Mouse (Mus musculus) forebrain, embryonic 13.5 days (tissue): ENCODE data around the gene Marf1. TPM values are rescaled to one million over a fixed set of nuclear protein-coding genes. Genes with fewer than 3 reads are reported as not detected.

ENCODE experiments used
- ATAC-seq: fragments of 200-750 bp; cut with Nextera tagmentation; 2 replicates; pipeline ENCODE4 v1.8.0; 2017
- H3K27ac ChIP-seq: fragments of 300-500 bp; sonication (generic); 2 replicates; pipeline ENCODE4 v1.5.1; 2015; ENCODE audit warnings: inconsistent platforms, mild to moderate bottlenecking, moderate library complexity
- H3K27me3 ChIP-seq: fragments of 300-500 bp; sonication (generic); 2 replicates; pipeline ENCODE4 v1.6.1; 2015; ENCODE audit warnings: mild to moderate bottlenecking, inconsistent platforms
- H3K36me3 ChIP-seq: fragments of 300-500 bp; sonication (generic); 2 replicates; pipeline ENCODE4 v1.6.1; 2015; ENCODE audit warnings: mild to moderate bottlenecking, inconsistent platforms; ENCODE audit not compliant: poor library complexity, severe bottlenecking
- H3K4me1 ChIP-seq: fragments of 300-500 bp; sonication (generic); 2 replicates; pipeline ENCODE4 v1.6.1; 2015; ENCODE audit warnings: inconsistent platforms
- H3K4me2 ChIP-seq: fragments of 300-500 bp; sonication (generic); 2 replicates; pipeline ENCODE4 v1.6.1; 2015; ENCODE audit warnings: inconsistent platforms, mild to moderate bottlenecking, moderate library complexity
- H3K4me3 ChIP-seq: fragments of 300-500 bp; sonication (generic); 2 replicates; pipeline ENCODE4 v1.5.1; 2015; ENCODE audit warnings: mild to moderate bottlenecking, inconsistent platforms
- H3K9ac ChIP-seq: fragments of 300-500 bp; sonication (generic); 2 replicates; pipeline ENCODE4 v1.6.1; 2015; ENCODE audit warnings: mild to moderate bottlenecking, inconsistent platforms
- H3K9me3 ChIP-seq: fragments of 300-500 bp; sonication (generic); replicated peaks from 2 replicates; pipeline ENCODE4 v1.6.1; 2016; ENCODE audit warnings: inconsistent platforms
- WGBS: fragments of 180-500 bp; shearing (Covaris S2); methylation state at CpG from one replicate; pipeline ENCODE4 v1.1.7; 2015; 5-methylcytosine and 5-hydroxymethylcytosine counted together
- polyA plus RNA-seq: library from polyadenylated mRNA; unstranded; fragments of >200 nt; fragmentation: Nextera tagmentation; extraction: Ambion mirVana; gene quantifications from 2 replicates; pipeline ENCODE4 v1.2.1, GENCODE M21; 2015

Gene Marf1
- polyA plus RNA-seq = 17.1 and 20.2 TPM in 2 replicates

DNA sequence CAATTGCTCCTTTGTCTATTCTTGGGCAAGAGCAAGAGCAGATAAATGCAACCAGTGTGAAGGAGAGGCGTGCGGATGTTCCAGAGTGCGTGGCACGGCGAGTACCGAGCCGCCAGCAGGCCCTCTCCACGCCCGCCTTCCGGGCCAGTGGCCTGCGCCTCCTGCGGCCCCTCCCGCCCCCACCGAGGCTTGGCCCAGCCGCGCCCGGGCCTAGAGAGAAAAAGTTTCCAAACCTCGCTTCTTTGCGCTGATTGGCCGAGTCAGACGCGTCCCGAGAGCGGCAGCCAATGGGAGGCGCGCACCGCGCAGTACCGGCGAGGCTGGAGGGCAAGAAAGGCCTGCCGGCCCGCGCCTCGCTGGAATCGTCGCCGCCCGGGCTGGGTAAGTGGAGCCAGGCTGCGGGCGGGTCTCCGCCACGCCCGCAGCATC is at the start of gene Marf1, which contains the start of gene Nde1:
Gene Marf1, minus strand, starts transcription at position 364 of the 429 bp plus-strand sequence.
Gene Nde1, plus strand, starts transcription at position 288 of the 429 bp plus-strand sequence.
- peak within 1 kb of the TSS; percentile 82 for H3K4me2 ChIP-seq
- under 1% methylated on average over 42 of the region's 43 CpGs for WGBS
- H3K9ac ChIP-seq = peak within 1 kb of the TSS; percentile 81
- H3K4me3 ChIP-seq = peak within 1 kb of the TSS; percentile 67
- H3K4me1 ChIP-seq = peaks cover 36% of the 10 kb centered on the region
- H3K9me3 ChIP-seq = no peaks in the 10 kb centered on the region
- H3K36me3 ChIP-seq = 0 out of 2 replicates have a peak, but pooled peaks cover 2% of the 10 kb centered on the region
- H3K27me3 ChIP-seq = no peaks in the 10 kb centered on the region
- peak; percentile 82 for ATAC-seq
- peak within 1 kb of the TSS; percentile 81 for H3K27ac ChIP-seq

DNA sequence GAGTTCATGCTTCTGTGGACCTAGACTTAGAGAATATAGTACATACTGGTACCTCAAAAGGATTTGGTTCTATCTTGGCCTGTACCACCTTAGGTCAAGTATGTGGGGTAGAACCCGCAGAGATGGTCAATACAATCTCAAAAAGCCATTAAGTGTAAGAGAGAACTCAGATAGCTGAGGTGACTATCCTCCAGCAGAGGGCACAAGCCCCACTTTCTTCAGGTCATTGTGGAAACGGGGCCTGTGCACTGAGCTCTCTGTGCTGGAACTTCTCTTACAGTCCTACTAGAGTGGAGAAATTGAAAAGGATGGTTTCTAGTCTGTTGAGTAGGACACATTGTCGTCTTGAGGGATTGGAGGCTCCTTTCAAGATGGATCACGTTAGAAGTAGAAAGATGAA is 35.6 kb upstream of the Marf1 start:
- Histone ChIP-seq H3K27me3 (no peaks in the 10 kb centered on the region), H3K4me2 (no peak overlapping the region), H3K27ac (no peak overlapping the region), H3K4me1 (no peaks in the 10 kb centered on the region), H3K9ac (no peak overlapping the region), H3K36me3 (no peaks in the 10 kb centered on the region), H3K9me3 (no peaks in the 10 kb centered on the region), H3K4me3 (no peak overlapping the region)
- WGBS = 75% methylated on average over 4 of the region's 4 CpGs
- ATAC-seq = no peak

DNA sequence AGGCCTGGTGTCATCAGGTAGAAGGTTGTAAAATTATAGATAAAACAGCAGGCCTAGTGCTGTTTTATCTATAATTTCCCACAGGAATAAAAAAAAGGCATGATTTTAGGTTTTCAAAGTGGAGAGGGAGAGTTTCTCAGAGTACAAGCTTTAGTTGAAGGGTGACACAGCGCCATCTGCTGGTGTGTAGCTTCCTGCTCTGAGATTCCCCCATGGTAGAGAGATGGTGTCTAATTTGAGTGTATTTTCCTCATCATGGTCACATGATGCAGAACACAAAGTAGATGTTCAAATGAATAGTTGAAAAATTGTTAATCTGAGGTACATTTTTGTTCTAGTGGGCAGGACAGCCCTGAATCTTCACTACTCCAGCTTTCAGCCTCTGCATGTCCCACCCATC is 32.3 kb upstream of the Marf1 start:
- H3K4me2 ChIP-seq = no peak overlapping the region
- no peak overlapping the region for H3K4me3 ChIP-seq
- no peaks in the 10 kb centered on the region for H3K9me3 ChIP-seq
- H3K27me3 ChIP-seq = no peaks in the 10 kb centered on the region
- WGBS = 32% methylated on average over 1 of the region's 1 CpGs
- no peak overlapping the region for H3K9ac ChIP-seq
- no peaks in the 10 kb centered on the region for H3K4me1 ChIP-seq
- no peak overlapping the region for H3K27ac ChIP-seq
- ATAC-seq = no peak
- H3K36me3 ChIP-seq = peaks cover 24% of the 10 kb centered on the region

DNA sequence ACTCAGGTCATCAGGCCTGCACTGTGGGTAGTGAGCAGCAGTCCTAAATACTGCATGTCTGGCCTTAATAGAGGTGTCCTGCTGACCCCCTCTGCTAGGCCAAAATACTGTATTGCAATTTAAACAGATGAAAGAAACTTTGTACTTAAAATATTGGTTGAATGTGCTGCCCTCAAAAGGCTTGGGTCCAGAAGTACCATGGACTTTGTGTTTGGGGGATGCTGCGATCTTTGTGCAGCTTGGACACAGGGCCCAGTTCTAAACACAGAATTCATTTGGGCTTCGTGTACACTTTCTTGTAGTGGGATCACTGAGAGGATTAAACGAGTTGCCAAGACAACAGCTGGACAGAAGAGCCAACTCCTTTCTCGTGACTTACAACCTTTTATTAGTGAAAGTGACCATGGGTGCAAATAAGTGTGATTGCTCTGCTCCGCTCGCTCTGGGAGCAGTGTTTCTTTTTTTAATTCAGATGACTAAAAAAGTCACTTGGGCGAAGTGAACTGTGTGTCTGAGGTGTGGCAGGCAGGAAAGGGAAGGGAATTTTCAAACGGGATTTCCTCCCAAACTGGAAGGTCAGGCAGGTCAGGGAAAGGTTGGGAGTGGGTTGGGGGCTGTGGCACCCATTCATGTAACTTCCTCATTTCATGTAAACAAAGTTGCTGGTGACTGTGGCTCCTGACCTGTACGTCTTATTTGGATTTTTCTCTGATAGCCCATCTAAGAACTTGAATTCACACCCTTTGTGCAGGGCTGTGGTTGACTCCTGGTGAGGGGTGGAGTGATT is 31.2 kb upstream of the Marf1 start:
- H3K36me3 ChIP-seq = peaks cover 35% of the 10 kb centered on the region
- no peak overlapping the region for H3K4me3 ChIP-seq
- H3K4me2 ChIP-seq = no peak overlapping the region
- H3K27ac ChIP-seq = no peak overlapping the region
- 48% methylated on average over 9 of the region's 9 CpGs for WGBS
- H3K4me1 ChIP-seq = no peaks in the 10 kb centered on the region
- no peaks in the 10 kb centered on the region for H3K27me3 ChIP-seq
- no peaks in the 10 kb centered on the region for H3K9me3 ChIP-seq
- no peak for ATAC-seq
- H3K9ac ChIP-seq = no peak overlapping the region

DNA sequence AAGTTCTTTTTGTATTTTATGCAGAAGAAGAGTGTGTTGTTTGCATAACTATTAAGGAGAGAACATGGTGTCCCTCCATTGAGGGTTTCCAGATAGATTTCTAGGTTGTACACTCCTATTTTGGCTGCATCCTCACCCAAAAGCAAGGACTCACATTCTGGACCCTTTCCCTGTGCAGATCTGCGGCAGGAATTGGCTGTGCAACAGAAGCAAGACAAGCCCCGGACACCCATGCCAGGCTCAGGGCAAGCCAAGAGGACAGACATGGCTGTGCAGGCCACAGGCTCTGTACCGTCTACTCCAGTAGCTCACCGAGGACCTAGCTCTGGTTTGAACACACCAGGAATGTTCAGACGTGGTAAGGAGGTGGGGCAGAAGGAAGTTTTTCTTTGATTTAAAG is 22.4 kb upstream of the Marf1 start:
- peaks cover 97% of the 10 kb centered on the region for H3K36me3 ChIP-seq
- no peak overlapping the region for H3K9ac ChIP-seq
- H3K9me3 ChIP-seq = no peaks in the 10 kb centered on the region
- no peaks in the 10 kb centered on the region for H3K27me3 ChIP-seq
- H3K27ac ChIP-seq = no peak overlapping the region
- no peaks in the 10 kb centered on the region for H3K4me1 ChIP-seq
- H3K4me2 ChIP-seq = no peak overlapping the region
- H3K4me3 ChIP-seq = no peak overlapping the region
- ATAC-seq = no peak
- WGBS = 93% methylated on average over 5 of the region's 5 CpGs

DNA sequence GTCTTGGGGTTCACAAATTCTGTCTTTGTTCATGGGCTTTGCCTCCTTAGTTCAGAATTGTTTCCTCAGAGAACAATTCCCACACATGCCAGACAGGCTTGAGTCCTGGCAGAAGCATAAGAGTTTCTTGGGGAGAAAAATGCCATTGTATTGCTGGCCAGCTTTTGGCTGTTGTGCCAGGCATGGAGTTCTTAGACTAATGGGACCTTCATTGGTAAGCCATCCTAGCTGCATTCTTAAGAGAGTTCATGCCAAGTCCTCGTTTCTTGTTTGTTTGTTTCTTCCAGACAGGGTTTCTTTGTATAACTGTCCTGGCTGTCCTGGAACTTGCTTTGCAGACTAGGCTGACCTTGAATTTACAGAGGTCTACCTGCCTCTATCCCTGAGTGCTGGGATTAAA is 20.7 kb upstream of the Marf1 start:
- no peak overlapping the region for H3K4me2 ChIP-seq
- H3K27me3 ChIP-seq = no peaks in the 10 kb centered on the region
- no peak for ATAC-seq
- WGBS = 68% methylated on average over 1 of the region's 1 CpGs
- H3K4me3 ChIP-seq = no peak overlapping the region
- no peak overlapping the region for H3K27ac ChIP-seq
- H3K9me3 ChIP-seq = no peaks in the 10 kb centered on the region
- H3K9ac ChIP-seq = no peak overlapping the region
- peaks cover 95% of the 10 kb centered on the region for H3K36me3 ChIP-seq
- H3K4me1 ChIP-seq = no peaks in the 10 kb centered on the region

DNA sequence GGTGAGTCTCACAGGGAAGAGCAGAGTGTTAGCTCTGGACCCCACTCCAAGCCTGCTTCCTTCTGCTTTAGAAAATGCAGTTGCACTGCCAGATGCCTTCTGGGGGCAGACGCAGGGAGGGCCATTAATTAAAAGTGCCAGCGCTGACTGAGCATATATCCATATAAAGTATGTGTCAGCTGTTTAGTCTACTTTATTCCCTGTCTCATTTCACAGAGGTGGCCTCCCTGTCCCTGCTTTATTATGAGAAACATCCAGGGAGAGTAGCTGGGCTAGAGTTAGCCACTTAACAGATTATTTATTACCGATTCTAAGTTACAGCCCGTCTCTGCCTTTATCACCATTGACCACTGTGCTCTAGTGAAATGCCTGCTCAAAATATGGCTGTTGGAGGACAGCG is 19.2 kb upstream of the Marf1 start:
- no peak overlapping the region for H3K4me3 ChIP-seq
- no peak overlapping the region for H3K9ac ChIP-seq
- WGBS = 94% methylated on average over 5 of the region's 5 CpGs
- no peaks in the 10 kb centered on the region for H3K4me1 ChIP-seq
- no peak overlapping the region for H3K4me2 ChIP-seq
- no peaks in the 10 kb centered on the region for H3K27me3 ChIP-seq
- H3K9me3 ChIP-seq = no peaks in the 10 kb centered on the region
- no peak for ATAC-seq
- no peak overlapping the region for H3K27ac ChIP-seq
- H3K36me3 ChIP-seq = peaks cover 94% of the 10 kb centered on the region

DNA sequence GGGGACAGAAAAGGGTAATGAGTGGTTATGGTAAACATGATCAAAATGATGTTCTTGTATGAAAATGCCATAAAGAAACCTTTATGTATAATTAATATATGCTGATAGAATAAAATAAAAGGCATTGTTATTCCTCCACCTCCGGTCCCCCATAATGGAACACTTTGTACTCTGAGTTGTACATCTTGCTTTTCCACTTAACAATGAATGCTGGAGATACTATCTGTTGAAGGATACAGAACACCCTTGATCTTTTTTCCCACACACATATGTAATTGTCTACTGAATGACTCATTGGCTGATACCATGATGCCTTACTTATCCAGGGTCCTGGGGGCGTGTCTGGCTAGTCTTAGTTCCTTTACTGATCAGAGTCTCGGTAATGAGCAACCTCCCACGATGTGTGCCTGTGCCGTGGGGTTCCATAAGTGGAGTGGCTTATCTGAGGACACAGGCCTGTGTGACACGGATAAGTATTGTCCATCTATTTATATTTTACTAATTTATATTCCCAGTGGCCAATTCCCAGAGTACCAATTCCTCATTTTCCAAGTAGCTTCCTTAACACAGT is 17.1 kb upstream of the Marf1 start:
- Histone ChIP-seq H3K4me1 (no peaks in the 10 kb centered on the region), H3K27ac (no peak overlapping the region), H3K4me2 (no peak overlapping the region), H3K9ac (no peak overlapping the region), H3K36me3 (peaks cover 94% of the 10 kb centered on the region), H3K27me3 (no peaks in the 10 kb centered on the region), H3K4me3 (no peak overlapping the region), H3K9me3 (no peaks in the 10 kb centered on the region)
- WGBS = 82% methylated on average over 6 of the region's 6 CpGs
- no peak for ATAC-seq

DNA sequence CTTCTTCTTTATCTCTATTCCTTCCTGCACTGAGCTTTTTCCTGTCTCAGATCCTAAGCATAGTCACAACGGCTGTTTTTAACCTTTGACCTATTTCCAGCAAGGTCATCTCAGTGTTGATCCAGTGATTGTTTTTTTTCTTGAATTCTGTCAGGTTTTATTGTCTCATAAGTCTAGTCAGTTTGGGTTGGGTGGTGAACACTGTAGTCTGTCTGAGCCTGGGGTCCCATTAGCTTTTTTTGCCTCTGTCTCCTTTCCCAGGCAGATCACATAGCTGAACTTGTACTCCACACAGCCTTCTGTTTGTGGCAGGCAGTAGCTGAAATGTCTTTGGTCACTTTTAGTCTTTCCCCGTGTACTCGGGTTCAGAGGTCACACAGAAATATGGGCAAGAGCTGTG is 14.9 kb upstream of the Marf1 start:
- no peaks in the 10 kb centered on the region for H3K27me3 ChIP-seq
- H3K27ac ChIP-seq = no peak overlapping the region
- no peaks in the 10 kb centered on the region for H3K9me3 ChIP-seq
- H3K36me3 ChIP-seq = peaks cover 95% of the 10 kb centered on the region
- no peak overlapping the region for H3K4me3 ChIP-seq
- H3K4me2 ChIP-seq = no peak overlapping the region
- H3K9ac ChIP-seq = no peak overlapping the region
- no peak for ATAC-seq
- no peaks in the 10 kb centered on the region for H3K4me1 ChIP-seq
- 81% methylated on average over 3 of the region's 3 CpGs for whole genome bisulfite sequencing

DNA sequence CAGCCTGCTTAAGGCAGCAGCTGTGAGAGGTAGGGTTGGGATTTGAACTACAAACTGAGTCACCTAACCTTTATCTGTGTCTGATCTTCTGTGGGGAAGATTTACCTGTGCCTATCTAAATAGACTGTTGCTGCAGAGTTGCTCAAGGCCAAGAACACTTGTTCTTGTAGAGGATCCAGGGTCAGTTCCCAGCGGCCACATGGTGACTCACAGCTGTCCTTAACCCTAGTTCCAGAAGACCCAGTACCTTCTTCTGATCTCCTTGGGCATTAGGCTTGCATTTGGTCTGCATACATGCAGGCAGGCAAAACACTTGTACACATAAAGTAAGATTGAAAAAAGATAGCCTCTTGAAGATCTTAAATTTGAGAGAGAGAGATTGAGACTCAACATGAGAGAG is 6.6 kb upstream of the Marf1 start:
- no peak for ATAC-seq
- WGBS = 100% methylated on average over 1 of the region's 1 CpGs
- no peak overlapping the region for H3K4me3 ChIP-seq
- H3K9me3 ChIP-seq = no peaks in the 10 kb centered on the region
- no peak overlapping the region for H3K4me2 ChIP-seq
- H3K27ac ChIP-seq = no peak overlapping the region
- H3K9ac ChIP-seq = no peak overlapping the region
- H3K27me3 ChIP-seq = no peaks in the 10 kb centered on the region
- H3K4me1 ChIP-seq = peaks cover 11% of the 10 kb centered on the region
- peaks cover 66% of the 10 kb centered on the region for H3K36me3 ChIP-seq

DNA sequence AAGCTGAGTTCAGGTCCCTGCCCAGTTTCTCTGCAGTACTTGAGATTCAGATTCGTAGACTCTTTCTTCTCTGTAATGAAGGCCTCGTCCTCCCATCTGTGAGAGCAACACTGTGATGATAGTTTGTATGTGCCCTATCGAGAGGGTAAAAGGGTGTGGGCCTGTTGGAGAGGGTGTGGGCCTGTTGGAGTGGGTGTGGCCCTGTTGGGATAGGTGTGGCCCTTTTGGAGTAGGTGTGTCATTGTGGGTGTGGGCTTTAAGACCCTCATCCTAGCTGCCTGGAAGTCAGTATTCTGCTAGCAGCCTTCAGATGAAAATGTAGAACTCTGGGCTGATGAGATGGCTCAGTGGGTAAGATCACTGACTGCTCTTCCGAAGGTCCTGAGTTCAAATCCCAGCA is 3.3 kb upstream of the Marf1 start:
- Histone ChIP-seq H3K9ac (no peak overlapping the region), H3K36me3 (peaks cover 35% of the 10 kb centered on the region), H3K4me1 (peaks cover 30% of the 10 kb centered on the region), H3K4me3 (no peak overlapping the region), H3K9me3 (no peaks in the 10 kb centered on the region), H3K27ac (no peak overlapping the region), H3K27me3 (no peaks in the 10 kb centered on the region), H3K4me2 (no peak overlapping the region)
- no peak for ATAC-seq
- 94% methylated on average over 4 of the region's 4 CpGs for WGBS

DNA sequence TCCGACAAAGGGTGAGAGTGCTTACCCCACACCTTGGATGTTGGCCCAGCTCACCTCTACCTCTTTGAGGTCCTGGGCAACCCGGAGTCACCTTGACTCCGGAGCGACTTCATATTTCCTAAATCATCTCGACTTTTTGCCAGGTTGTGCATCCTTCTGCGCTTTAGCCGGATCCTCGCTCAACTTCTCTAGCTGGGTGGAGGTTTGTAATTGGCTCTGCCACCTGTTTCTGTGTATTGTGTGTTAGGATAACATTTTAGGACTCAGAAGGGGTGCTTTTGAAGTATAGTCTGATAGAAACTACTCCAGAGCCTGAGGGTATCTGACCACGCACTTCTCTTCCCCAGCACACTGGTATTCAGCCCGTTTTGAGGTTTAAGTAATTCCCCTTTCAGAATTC is 580 bp upstream of the Marf1 start:
- Histone ChIP-seq H3K27me3 (no peaks in the 10 kb centered on the region), H3K4me2 (peak overlapping the region; percentile 82), H3K9me3 (no peaks in the 10 kb centered on the region), H3K27ac (no peak overlapping the region), H3K36me3 (peaks cover 9% of the 10 kb centered on the region), H3K4me3 (peak overlapping the region; percentile 67), H3K9ac (peak overlapping the region; percentile 81), H3K4me1 (peaks cover 30% of the 10 kb centered on the region)
- WGBS = 2% methylated on average over 10 of the region's 10 CpGs
- no peak for ATAC-seq
